Mouse (Mus musculus) lung, postnatal 25 days (tissue): ENCODE measurements around the gene Nosip.
"Not testable (repeated sequence)": the region's sequence is repeated elsewhere in the genome, so short reads cannot be mapped to it uniquely, and the experiment has no call there.

Experiments
- DNase-seq: peaks from one replicate; pipeline ENCODE4 v3.0.0; 2022; ENCODE audit warnings: low spot score

The Nosip gene

GRCm38 (mm10) chr7:45062239-45062835 is at the start of gene Nosip, which contains the start of gene Prrg2:
Gene Nosip, plus strand, starts transcription at chr7:45062429.
Gene Prrg2, minus strand, starts transcription at chr7:45062677.
- DNase-seq = peak; percentile 97

- no peak for DNase-seq
Observed at GRCm38 (mm10) chr7:45012824-45013223, 49.4 kb upstream of the Nosip start.

- DNase-seq = no peak
Observed at GRCm38 (mm10) chr7:45013366-45014095, 48.7 kb upstream of the Nosip start.

GRCm38 (mm10) chr7:45014096-45014451 is 48.2 kb upstream of the Nosip start:
- DNase-seq = no peak

- DNase-seq = no peak
Observed at GRCm38 (mm10) chr7:45015344-45015956, 46.8 kb upstream of the Nosip start.

- peak; percentile 100 for DNase-seq
Observed at GRCm38 (mm10) chr7:45015957-45016612, 46.1 kb upstream of the Nosip start, which contains the start of gene Scaf1. Gene Scaf1, minus strand, starts transcription at chr7:45016363.

- DNase-seq = no peak
Observed at GRCm38 (mm10) chr7:45016761-45017160, 45.5 kb upstream of the Nosip start.

- peak; percentile 99 for DNase-seq
Observed at GRCm38 (mm10) chr7:45017242-45018061, 44.8 kb upstream of the Nosip start, which contains the start of gene Rras. Gene Rras, plus strand, starts transcription at chr7:45017961.

GRCm38 (mm10) chr7:45019031-45019571 is 43.1 kb upstream of the Nosip start:
- peak; percentile 86 for DNase-seq

- DNase-seq = no peak
Observed at GRCm38 (mm10) chr7:45020225-45020624, 42.0 kb upstream of the Nosip start.

GRCm38 (mm10) chr7:45023711-45024110 is 38.5 kb upstream of the Nosip start:
- not testable (repeated sequence) for DNase-seq

- DNase-seq = no peak
Observed at GRCm38 (mm10) chr7:45024281-45025248, 37.7 kb upstream of the Nosip start.

GRCm38 (mm10) chr7:45025601-45026220 is 36.5 kb upstream of the Nosip start:
- DNase-seq = no peak

GRCm38 (mm10) chr7:45026256-45026655 is 36.0 kb upstream of the Nosip start:
- DNase-seq = no peak

- no peak for DNase-seq
Observed at GRCm38 (mm10) chr7:45027761-45028160, 34.5 kb upstream of the Nosip start.

GRCm38 (mm10) chr7:45028351-45028750 is 33.9 kb upstream of the Nosip start:
- no peak for DNase-seq

GRCm38 (mm10) chr7:45029995-45030394 is 32.2 kb upstream of the Nosip start:
- no peak for DNase-seq

- no peak for DNase-seq
Observed at GRCm38 (mm10) chr7:45030857-45031256, 31.4 kb upstream of the Nosip start.

- DNase-seq = no peak
Observed at GRCm38 (mm10) chr7:45033722-45034359, 28.4 kb upstream of the Nosip start.
